Mouse (Mus musculus) MEL (cell line): ENCODE measurements at regions not wholly inside any gene's neighbourhood (a gene's known extent, or its start where the extent isn't known, plus 50 kb on each side); places are given as distances from the start of the nearest gene placed in this dataset.

Source experiments
- DNase-seq: peaks from one replicate; pipeline ENCODE4 v3.0.0; 2011; ENCODE audit warnings: low read depth, low spot score
- H3K27ac ChIP-seq: 2 replicates; pipeline ENCODE4 v1.5.1; 2012; ENCODE audit warnings: low read depth, mild to moderate bottlenecking, control low read depth, low read length, moderate library complexity; ENCODE audit not compliant: control insufficient read depth
- H3K27me3 ChIP-seq, 2 experiments: fragments of 150-350 bp in 1 of 2; sonication (generic) in 1 of 2; 2 replicates each; pipeline ENCODE4 v1.6.1; 2012; ENCODE audit warnings: low read length in 2 of 2, mild to moderate bottlenecking in 2 of 2, improper control_type of control experiment in 1 of 2, moderate library complexity in 1 of 2; ENCODE audit not compliant: insufficient read depth in 2 of 2, control insufficient read depth in 1 of 2
- H3K36me3 ChIP-seq, 2 experiments: 2 replicates each; pipeline ENCODE4 v1.6.1; 2012 to 2014; ENCODE audit warnings: low read length in 2 of 2, improper control_type of control experiment in 1 of 2, inconsistent platforms in 1 of 2, mild to moderate bottlenecking in 1 of 2; ENCODE audit not compliant: insufficient read depth in 2 of 2, control insufficient read depth in 1 of 2
- H3K4me1 ChIP-seq, 2 experiments: fragments of 150-350 bp in 1 of 2; sonication (generic) in 1 of 2; 2 replicates each; pipeline ENCODE4 v1.6.1; 2012; ENCODE audit warnings: low read length in 2 of 2, improper control_type of control experiment in 1 of 2, mild to moderate bottlenecking in 1 of 2; ENCODE audit not compliant: insufficient read depth in 2 of 2, control insufficient read depth in 1 of 2
- H3K4me3 ChIP-seq, 2 experiments: fragments of 150-350 bp in 1 of 2; sonication (generic) in 1 of 2; 2 replicates each; pipeline ENCODE4 v1.5.1; 2012; ENCODE audit warnings: low read depth in 2 of 2, low read length in 2 of 2, mild to moderate bottlenecking in 2 of 2, moderate library complexity in 2 of 2, control low read depth in 1 of 2, improper control_type of control experiment in 1 of 2; ENCODE audit not compliant: control insufficient read depth in 1 of 2, insufficient read depth in 1 of 2
- H3K79me2 ChIP-seq: 2 replicates; pipeline ENCODE4 v1.6.1; 2012; ENCODE audit warnings: mild to moderate bottlenecking, low read length, moderate library complexity; ENCODE audit not compliant: control insufficient read depth, poor library complexity, insufficient read depth
- H3K9ac ChIP-seq: 2 replicates; pipeline ENCODE4 v1.6.1; 2012; ENCODE audit warnings: low read depth, mild to moderate bottlenecking, control low read depth, low read length, moderate library complexity; ENCODE audit not compliant: control insufficient read depth, poor library complexity, severe bottlenecking
- H3K9me3 ChIP-seq: fragments of 150-350 bp; sonication (generic); replicated peaks from 2 replicates; pipeline ENCODE4 v1.6.1; 2012; ENCODE audit warnings: mild to moderate bottlenecking, low read length, improper control_type of control experiment, moderate library complexity; ENCODE audit not compliant: insufficient read depth
- CHD1 ChIP-seq: IDR thresholded peaks from 2 replicates; pipeline ENCODE4 v1.6.1; 2012; ENCODE audit warnings: low read depth, mild to moderate bottlenecking, inconsistent platforms, low read length, improper control_type of control experiment
- CHD2 ChIP-seq: IDR thresholded peaks from 2 replicates; pipeline ENCODE4 v1.6.1; 2011; ENCODE audit warnings: low read length, improper control_type of control experiment
- CTCF ChIP-seq, 3 experiments: IDR thresholded peaks in 2 of 3; conservative IDR thresholded peaks in 1 of 3; 2 replicates each; pipeline ENCODE4 v1.5.1; 2011 to 2012; ENCODE audit warnings: low read length in 3 of 3, low read depth in 2 of 3, mild to moderate bottlenecking in 2 of 3, improper control_type of control experiment in 1 of 3, inconsistent platforms in 1 of 3, mixed read lengths in 1 of 3, moderate library complexity in 1 of 3; ENCODE audit not compliant: control insufficient read depth in 1 of 3, insufficient read depth in 1 of 3, poor library complexity in 1 of 3, severe bottlenecking in 1 of 3
- EP300 ChIP-seq, 2 experiments: IDR thresholded peaks; 2 replicates each; pipeline ENCODE4 v1.6.1; 2011; ENCODE audit warnings: improper control_type of control experiment in 2 of 2, low read length in 2 of 2, low read depth in 1 of 2, mild to moderate bottlenecking in 1 of 2
- HCFC1 ChIP-seq: IDR thresholded peaks from 2 replicates; pipeline ENCODE4 v1.6.1; 2012; ENCODE audit warnings: low read depth, mild to moderate bottlenecking, inconsistent platforms, low read length, improper control_type of control experiment, moderate library complexity
- JUND ChIP-seq: IDR thresholded peaks from 2 replicates; pipeline ENCODE4 v1.6.1; 2011; ENCODE audit warnings: low read depth, mild to moderate bottlenecking, improper control_type of control experiment, low read length
- KAT2A ChIP-seq: conservative IDR thresholded peaks from 2 replicates; pipeline ENCODE4 v1.6.1; 2012; ENCODE audit warnings: low read depth, low read length, improper control_type of control experiment, inconsistent platforms
- MAFK ChIP-seq: IDR thresholded peaks from 2 replicates; pipeline ENCODE4 v1.6.1; 2011; ENCODE audit warnings: low read depth, mild to moderate bottlenecking, low read length, improper control_type of control experiment, borderline replicate concordance
- MAX ChIP-seq: IDR thresholded peaks from 2 replicates; pipeline ENCODE4 v1.6.1; 2011; ENCODE audit warnings: low read length, improper control_type of control experiment
- MAZ ChIP-seq: IDR thresholded peaks from 2 replicates; pipeline ENCODE4 v1.6.1; 2012; ENCODE audit warnings: low read depth, mild to moderate bottlenecking, inconsistent platforms, low read length, improper control_type of control experiment
- MXI1 ChIP-seq: IDR thresholded peaks from 2 replicates; pipeline ENCODE4 v1.6.1; 2011; ENCODE audit warnings: mild to moderate bottlenecking, low read depth, low read length, improper control_type of control experiment
- MYB ChIP-seq: IDR thresholded peaks from 2 replicates; pipeline ENCODE4 v1.6.1; 2011; ENCODE audit warnings: mild to moderate bottlenecking, low read depth, low read length, improper control_type of control experiment
- MYC ChIP-seq: IDR thresholded peaks from 2 replicates; pipeline ENCODE4 v1.6.1; 2011; ENCODE audit warnings: low read depth, mild to moderate bottlenecking, low read length, improper control_type of control experiment, moderate library complexity
- NRF1 ChIP-seq: IDR thresholded peaks from 2 replicates; pipeline ENCODE4 v1.6.1; 2014; ENCODE audit warnings: low read depth, mild to moderate bottlenecking, inconsistent platforms, low read length, improper control_type of control experiment, moderate library complexity; ENCODE audit not compliant: poor library complexity, insufficient read depth, severe bottlenecking
- RCOR1 ChIP-seq: IDR thresholded peaks from 2 replicates; pipeline ENCODE4 v1.6.1; 2012; ENCODE audit warnings: low read depth, mild to moderate bottlenecking, inconsistent platforms, low read length, improper control_type of control experiment
- SIN3A ChIP-seq: IDR thresholded peaks from 2 replicates; pipeline ENCODE4 v1.6.1; 2012; ENCODE audit warnings: low read length, improper control_type of control experiment, inconsistent platforms
- UBTF ChIP-seq: IDR thresholded peaks from 2 replicates; pipeline ENCODE4 v1.6.1; 2012; ENCODE audit warnings: low read depth, mild to moderate bottlenecking, inconsistent platforms, low read length, improper control_type of control experiment, moderate library complexity, borderline replicate concordance; ENCODE audit not compliant: insufficient read depth
- USF2 ChIP-seq, 2 experiments: IDR thresholded peaks; 2 replicates each; pipeline ENCODE4 v1.6.1; 2011 to 2012; ENCODE audit warnings: improper control_type of control experiment in 2 of 2, low read length in 2 of 2, borderline replicate concordance in 1 of 2, inconsistent platforms in 1 of 2, low read depth in 1 of 2, mild to moderate bottlenecking in 1 of 2; ENCODE audit not compliant: insufficient read depth in 1 of 2
- ZC3H11A ChIP-seq: IDR thresholded peaks from 2 replicates; pipeline ENCODE4 v1.6.1; 2012; ENCODE audit warnings: low read depth, mild to moderate bottlenecking, inconsistent platforms, low read length, improper control_type of control experiment
- ZKSCAN1 ChIP-seq: IDR thresholded peaks from 2 replicates; pipeline ENCODE4 v1.6.1; 2012; ENCODE audit warnings: low read depth, mild to moderate bottlenecking, inconsistent platforms, low read length, improper control_type of control experiment, moderate library complexity
- ZMIZ1 ChIP-seq: IDR thresholded peaks from 2 replicates; pipeline ENCODE4 v1.6.1; 2012; ENCODE audit warnings: low read depth, mild to moderate bottlenecking, inconsistent platforms, low read length, improper control_type of control experiment, moderate library complexity

GRCm38 (mm10) chr4:131324486-131324885 is 380.3 kb downstream of the Matn1 start:
- no peak overlapping the region for H3K9ac ChIP-seq
- no peaks in the 10 kb centered on the region for H3K4me1 ChIP-seq
- H3K79me2 ChIP-seq: no peaks in the 10 kb centered on the region
- no peaks in the 10 kb centered on the region for H3K27me3 ChIP-seq
- H3K4me3 ChIP-seq: no peak overlapping the region
- no peaks in the 10 kb centered on the region for H3K9me3 ChIP-seq
- H3K36me3 ChIP-seq: no peaks in the 10 kb centered on the region
- TF ChIP-seq ZC3H11A (no peak), MAX (no peak), MAZ (no peak), EP300 (IDR thresholded peaks at IDR 0.05; ENCODE audit: low read depth in 1 of 2, low read length in 2 of 2) (no peak), KAT2A (no peak), NRF1 (no peak), SIN3A (no peak)
- H3K27ac ChIP-seq: no peak overlapping the region
- DNase-seq: no peak

GRCm38 (mm10) chr4:131325200-131325599 is 381.0 kb downstream of the Matn1 start:
- no peak overlapping the region for H3K27ac ChIP-seq
- no peak overlapping the region for H3K4me3 ChIP-seq
- H3K9ac ChIP-seq: no peak overlapping the region
- TF ChIP-seq UBTF (no peak), USF2 (IDR thresholded peaks at IDR 0.05; ENCODE audit: borderline replicate concordance in 1 of 2, insufficient read depth in 1 of 2, low read depth in 1 of 2, low read length in 2 of 2) (no peak), MYC (no peak), CHD1 (no peak), HCFC1 (no peak), NRF1 (no peak), CHD2 (no peak), MAFK (no peak), MAZ (no peak), RCOR1 (no peak)
- TF ChIP-seq, all 39 proteins: peak for 0
- Histone ChIP-seq H3K79me2 (no peaks in the 10 kb centered on the region), H3K4me1 (no peaks in the 10 kb centered on the region), H3K36me3 (no peaks in the 10 kb centered on the region), H3K27me3 (no peaks in the 10 kb centered on the region), H3K9me3 (no peaks in the 10 kb centered on the region)
- no peak for DNase-seq

- no peaks in the 10 kb centered on the region for H3K27me3 ChIP-seq
- no peak overlapping the region for H3K27ac ChIP-seq
- TF ChIP-seq CTCF (IDR thresholded peaks at IDR 0.05 in 2 of 3, conservative IDR thresholded peaks at IDR 0.05 in 1 of 3; ENCODE audit: control insufficient read depth in 1 of 3, insufficient read depth in 1 of 3, low read depth in 2 of 3, low read length in 3 of 3, poor library complexity in 1 of 3, severe bottlenecking in 1 of 3) (no peak), ZKSCAN1 (no peak), JUND (no peak), ZMIZ1 (no peak), MYB (no peak), EP300 (IDR thresholded peaks at IDR 0.05; ENCODE audit: low read depth in 1 of 2, low read length in 2 of 2) (no peak), MXI1 (no peak)
- DNase-seq: no peak
- H3K4me3 ChIP-seq: no peak overlapping the region
- H3K79me2 ChIP-seq: no peaks in the 10 kb centered on the region
- no peak overlapping the region for H3K9ac ChIP-seq
- no peaks in the 10 kb centered on the region for H3K4me1 ChIP-seq
- H3K36me3 ChIP-seq: no peaks in the 10 kb centered on the region
- H3K9me3 ChIP-seq: no peaks in the 10 kb centered on the region
These were observed 381.4 kb downstream of the Matn1 start for GRCm38 (mm10) chr4:131325609-131326008.
